Mouse (Mus musculus): ENCODE measurements around the gene Adam11.

Adam11 gene

GRCm38 (mm10) chr11:102754416-102754815 is 6.8 kb upstream of the Adam11 start:
- DNase-seq = peak; percentile 69

GRCm38 (mm10) chr11:102755391-102755790 is 5.8 kb upstream of the Adam11 start:
- DNase-seq = no peak

- DNase-seq = no peak
Observed at GRCm38 (mm10) chr11:102758977-102759376, 2.3 kb upstream of the Adam11 start.

GRCm38 (mm10) chr11:102760805-102761308 is 382 bp upstream of the Adam11 start:
- DNase-seq = no peak

- peak; percentile 45 for DNase-seq
Observed at GRCm38 (mm10) chr11:102762248-102762647, 1.0 kb downstream of the Adam11 start.

GRCm38 (mm10) chr11:102763009-102763767 is 1.9 kb downstream of the Adam11 start:
- DNase-seq = no peak

- DNase-seq = no peak
Observed at GRCm38 (mm10) chr11:102765416-102765815, 4.2 kb downstream of the Adam11 start.

GRCm38 (mm10) chr11:102767055-102767670 is 5.9 kb downstream of the Adam11 start:
- no peak for DNase-seq

GRCm38 (mm10) chr11:102769141-102769540 is 7.9 kb downstream of the Adam11 start:
- no peak for DNase-seq

- no peak for DNase-seq
Observed at GRCm38 (mm10) chr11:102769993-102770661, 8.9 kb downstream of the Adam11 start.

- DNase-seq = no peak
Observed at GRCm38 (mm10) chr11:102770662-102771435, 9.6 kb downstream of the Adam11 start.

GRCm38 (mm10) chr11:102771916-102772714 is 10.9 kb downstream of the Adam11 start:
- no peak for DNase-seq

- DNase-seq = no peak
Observed at GRCm38 (mm10) chr11:102772771-102773700, 11.8 kb downstream of the Adam11 start.

- peak; percentile 93 for DNase-seq
Observed at GRCm38 (mm10) chr11:102773713-102774611, 12.7 kb downstream of the Adam11 start.

- DNase-seq = peak; percentile 72
Observed at GRCm38 (mm10) chr11:102774621-102775141, 13.4 kb downstream of the Adam11 start.

- DNase-seq = peak; percentile 57
Observed at GRCm38 (mm10) chr11:102777598-102777997, 16.4 kb downstream of the Adam11 start.

GRCm38 (mm10) chr11:102778165-102778564 is 16.9 kb downstream of the Adam11 start:
- no peak for DNase-seq

- DNase-seq = no peak
Observed at GRCm38 (mm10) chr11:102778597-102778996, 17.4 kb downstream of the Adam11 start.

- DNase-seq = no peak
Observed at GRCm38 (mm10) chr11:102779081-102779638, 17.9 kb downstream of the Adam11 start.
